Mouse (Mus musculus): Measurements from ENCODE around the gene Zfp472. TPM values are rescaled to one million over a fixed set of nuclear protein-coding genes. Genes with fewer than 3 reads are reported as not detected.

The Zfp472 gene
- total RNA-seq (2021) = 1 to 10 TPM in 1 of 2 experiments, under 1 TPM in 1; 0.87 to 1.1 TPM
- long read RNA-seq, experiment 1, partial matches to known transcripts = 0 of 2 reads
- long read RNA-seq, experiment 1, other reads (novel, unspliced or antisense) = 0 of 2 reads
- long read RNA-seq, experiment 2, partial matches to known transcripts = 0 of 2 reads
- long read RNA-seq, experiment 2, other reads (novel, unspliced or antisense) = 0 of 2 reads

- peak; percentile 88 for DNase-seq
These were observed at the start of gene Zfp472 for GRCm38 (mm10) chr17:32965623-32966290. Gene Zfp472 (plus strand): TSS chr17:32965814.

- no peak for DNase-seq
These were observed 49.5 kb upstream of the Zfp472 start for GRCm38 (mm10) chr17:32916075-32916474.

DNA sequence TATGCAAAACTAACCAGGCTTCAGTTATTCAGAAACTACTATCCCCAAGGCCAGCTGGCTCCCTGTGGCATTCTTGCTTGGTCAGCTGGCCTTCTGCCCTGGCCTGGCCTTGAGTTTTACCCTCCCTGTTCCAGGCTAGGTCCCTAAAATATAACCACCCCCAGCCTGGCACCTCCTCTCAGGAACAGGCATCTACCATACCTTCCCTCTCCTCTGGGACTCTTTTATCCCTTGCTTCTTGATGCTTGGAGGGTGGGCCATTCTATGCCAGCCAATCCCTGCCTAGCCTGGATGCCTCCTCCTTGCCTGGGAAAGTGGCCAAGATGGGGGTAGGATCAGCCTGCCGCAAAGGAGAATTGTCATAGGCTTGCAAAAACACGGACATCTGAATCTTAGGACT lies 48.5 kb upstream of the Zfp472 start, which contains the start of gene Cyp4f14:
TSS of gene Cyp4f14 (minus strand) at position 212 of the 400 bp plus-strand sequence.
- peak; percentile 25 for DNase-seq

DNA sequence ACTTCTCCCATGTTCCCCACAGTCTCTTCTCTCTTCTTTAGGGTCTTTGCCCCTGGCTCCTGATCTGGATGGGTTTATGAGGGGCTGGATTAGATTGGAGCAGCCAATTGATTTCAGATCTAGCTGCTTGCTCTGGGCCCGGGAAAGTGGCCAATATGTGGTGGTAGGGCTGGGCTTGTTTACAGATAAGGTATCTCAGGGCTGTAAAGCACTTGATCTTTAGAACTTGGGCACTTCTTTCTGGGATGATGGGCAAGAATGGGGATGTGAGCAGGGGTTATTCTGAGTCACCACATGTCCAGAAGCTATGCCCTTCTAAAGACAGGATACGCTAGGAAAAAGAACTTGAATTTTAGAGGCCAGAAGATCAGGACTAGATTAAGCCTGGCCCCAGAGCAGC lies 46.5 kb upstream of the Zfp472 start:
- DNase-seq = no peak

DNA sequence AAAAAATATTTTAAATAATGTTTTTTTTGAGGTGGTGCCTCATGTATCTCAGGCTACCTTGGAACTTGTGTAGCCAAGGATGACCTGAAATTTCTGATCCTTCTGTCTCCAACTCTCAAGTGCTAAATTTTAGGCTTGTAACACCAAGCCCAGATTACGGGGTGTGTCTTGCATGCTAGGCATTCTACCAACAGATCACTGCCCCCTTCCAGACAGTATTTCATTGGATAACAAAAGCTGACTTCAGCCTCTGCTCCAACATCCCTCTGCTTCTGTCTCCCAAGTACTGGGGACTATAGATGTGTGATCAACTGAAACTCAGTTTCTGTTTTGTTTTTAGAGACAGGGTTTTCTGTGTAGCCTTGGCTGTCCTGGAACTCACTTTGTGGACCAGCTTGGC lies 41.9 kb upstream of the Zfp472 start:
- DNase-seq = no peak

GRCm38 (mm10) chr17:32924658-32925312 lies 40.8 kb upstream of the Zfp472 start:
- DNase-seq = peak; percentile 69

GRCm38 (mm10) chr17:32927803-32928202 lies 37.8 kb upstream of the Zfp472 start:
- DNase-seq = no peak

GRCm38 (mm10) chr17:32939831-32940230 lies 25.8 kb upstream of the Zfp472 start:
- DNase-seq = no peak

GRCm38 (mm10) chr17:32943661-32944060 lies 22.0 kb upstream of the Zfp472 start:
- no peak for DNase-seq

DNA sequence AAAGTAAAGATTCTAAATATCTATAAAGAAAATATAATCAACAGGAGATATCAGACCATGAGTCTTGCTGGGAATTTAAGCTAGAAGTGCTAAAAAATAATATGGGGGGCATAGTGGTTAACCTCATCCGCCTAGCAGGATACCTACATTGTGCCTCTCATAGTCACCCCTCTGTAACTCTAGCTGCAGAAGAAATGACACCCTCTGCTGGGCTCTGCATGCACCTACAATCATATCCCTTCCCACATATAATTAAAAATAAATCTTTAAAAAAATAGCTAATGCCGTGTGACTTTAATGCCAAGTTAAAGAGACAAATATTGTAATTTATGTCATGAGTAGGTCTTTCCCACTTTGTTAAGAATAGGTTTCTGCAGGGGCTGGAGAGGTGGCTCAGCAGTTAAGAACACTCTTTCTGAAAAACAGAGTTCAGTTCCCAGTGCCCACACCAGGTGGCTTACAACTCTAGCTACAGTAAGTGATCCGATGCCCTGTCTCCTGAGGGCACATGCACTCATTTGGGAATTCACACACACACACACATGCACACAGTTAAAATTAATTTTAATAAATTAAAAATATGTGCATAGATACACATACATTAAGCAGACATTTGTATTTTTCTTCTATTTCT lies 21.1 kb upstream of the Zfp472 start:
- no peak for DNase-seq

DNA sequence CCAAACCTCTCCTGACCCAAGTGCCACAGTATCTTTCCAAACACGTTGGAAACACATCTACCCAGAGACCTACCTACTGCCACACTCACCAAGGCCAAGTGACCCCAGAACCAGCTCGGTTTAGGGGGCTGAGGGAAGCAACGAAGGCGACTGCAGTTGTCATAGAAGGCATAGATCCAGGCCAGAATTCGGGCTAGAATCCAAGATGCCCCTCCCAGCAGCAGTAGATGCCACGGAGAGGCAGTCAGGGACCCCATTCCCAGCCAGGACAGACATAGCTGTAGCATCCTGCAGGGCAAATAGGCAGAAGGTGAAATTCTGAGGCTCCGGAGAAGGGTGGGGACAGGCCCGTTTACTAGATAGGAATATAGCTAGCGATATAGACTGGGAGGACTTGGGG lies 18.9 kb upstream of the Zfp472 start:
- no peak for DNase-seq

DNA sequence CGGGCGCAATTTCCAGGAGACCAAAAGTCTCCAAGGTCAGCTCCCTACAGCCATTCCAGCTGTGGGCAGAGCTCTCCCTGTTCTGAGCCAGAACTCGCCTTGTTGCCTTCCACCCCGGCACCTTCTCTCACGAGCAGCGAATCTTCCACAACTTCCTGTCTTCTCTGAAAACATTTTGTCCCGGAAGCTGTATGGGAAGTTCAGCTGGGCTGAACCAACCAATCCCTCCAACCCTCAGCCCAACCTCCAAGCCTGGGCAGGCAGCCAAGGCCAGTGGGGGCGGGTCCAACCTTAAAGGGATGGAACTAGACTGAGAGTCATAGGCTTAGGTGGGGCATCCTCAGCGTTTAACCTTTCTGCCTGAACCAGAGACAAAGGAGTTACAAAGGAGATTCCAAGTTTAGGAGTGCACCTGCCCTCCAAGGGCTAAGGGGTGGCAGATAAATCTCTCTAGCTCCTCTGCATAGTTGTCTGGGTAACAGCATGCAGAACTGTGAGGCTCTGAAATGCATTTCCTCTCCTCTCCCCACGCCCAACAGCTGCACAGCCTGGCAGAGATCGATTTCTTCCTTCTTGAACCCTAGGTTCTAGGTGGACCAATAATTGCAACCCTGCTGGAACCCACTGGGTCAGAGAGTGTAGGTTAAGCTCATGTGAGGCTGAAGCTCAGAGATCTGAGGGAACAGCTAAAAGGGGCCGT lies 18.2 kb upstream of the Zfp472 start, which contains the start of gene Cyp4f13:
TSS of gene Cyp4f13 (minus strand) at position 188 of the 700 bp plus-strand sequence.
- DNase-seq = peak; percentile 97

DNA sequence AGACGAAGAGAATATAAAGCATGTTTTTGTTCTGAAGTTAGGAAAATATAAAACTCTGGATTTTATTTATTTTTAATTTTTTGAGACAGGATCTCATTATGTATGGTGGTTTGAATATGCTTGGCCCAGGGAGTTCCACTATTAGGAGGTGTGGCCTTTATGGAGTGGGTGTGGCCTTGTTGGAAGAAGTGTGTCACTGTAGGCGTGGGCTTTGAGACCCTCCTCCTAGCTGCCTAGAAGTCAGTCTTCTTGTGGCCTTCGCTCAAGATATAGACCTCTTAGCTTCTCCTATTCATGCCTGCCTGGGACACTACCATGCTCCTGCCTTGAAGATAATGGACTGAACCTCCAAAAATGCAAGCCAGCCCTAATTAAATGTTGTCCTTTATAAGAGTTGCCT lies 15.5 kb upstream of the Zfp472 start:
- no peak for DNase-seq

GRCm38 (mm10) chr17:32951006-32951405 lies 14.6 kb upstream of the Zfp472 start:
- no peak for DNase-seq

DNA sequence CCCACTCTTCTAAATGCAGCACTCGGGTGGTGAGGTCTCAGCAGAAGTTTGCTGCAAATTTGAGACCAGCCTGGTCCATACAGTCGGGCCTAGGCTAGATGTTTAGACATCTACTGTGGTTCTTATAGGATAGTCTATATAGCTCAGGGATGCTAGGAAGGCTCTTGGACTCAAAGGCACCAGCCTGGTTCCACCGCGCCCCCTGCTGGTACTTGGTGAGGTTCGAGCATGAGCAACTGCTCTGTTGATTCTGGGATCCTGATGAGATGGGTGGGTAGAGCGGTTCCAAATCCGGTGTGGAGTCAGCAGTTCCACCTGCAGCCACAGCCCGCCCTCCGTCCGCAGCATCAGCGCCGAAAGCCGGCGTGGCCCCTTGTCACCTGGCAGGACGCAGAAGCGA lies 14.2 kb upstream of the Zfp472 start:
- peak; percentile 51 for DNase-seq

GRCm38 (mm10) chr17:32965253-32965622 lies 376 bp upstream of the Zfp472 start:
- DNase-seq = no peak

DNA sequence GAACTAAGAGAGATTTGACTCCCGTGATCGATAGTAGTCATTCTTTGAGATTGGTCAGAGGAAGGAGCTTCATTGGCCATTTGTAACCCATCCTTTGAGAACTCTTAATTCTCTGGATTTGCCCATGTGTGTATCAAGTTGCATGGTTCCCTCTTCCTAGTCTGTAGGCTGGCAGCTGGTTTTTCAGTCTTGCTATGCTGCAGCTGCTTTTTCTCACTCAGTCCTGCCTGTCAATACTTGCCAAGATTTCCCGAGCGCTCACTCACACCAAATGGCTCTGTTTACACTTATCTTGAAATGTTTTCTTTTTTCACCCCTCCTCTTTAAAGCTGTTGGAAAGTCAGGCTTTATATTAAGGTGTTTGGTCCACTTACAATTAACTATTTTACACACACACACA lies 15.7 kb downstream of the Zfp472 start:
- DNase-seq = no peak

DNA sequence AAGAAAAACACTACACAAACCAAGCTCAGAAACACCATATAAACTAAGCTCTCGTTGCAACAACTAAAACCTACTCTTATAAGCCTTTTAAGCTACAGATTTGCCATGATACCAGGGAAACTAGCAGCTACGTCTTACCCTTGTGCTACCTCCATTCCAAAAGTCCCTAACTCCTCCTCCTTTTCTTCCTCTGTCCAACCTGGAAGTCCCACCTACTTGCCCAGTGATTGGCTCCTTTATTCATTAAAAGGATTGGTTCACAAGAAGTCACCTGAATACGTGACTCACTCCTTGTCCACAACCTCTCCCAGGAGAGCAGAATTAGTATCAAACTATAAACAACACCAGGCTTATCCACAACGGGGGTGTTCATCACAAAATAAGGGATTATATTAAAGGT lies 20.7 kb downstream of the Zfp472 start:
- no peak for DNase-seq

- no peak for DNase-seq
These were observed 26.5 kb downstream of the Zfp472 start for GRCm38 (mm10) chr17:32991965-32992698.

- peak; percentile 77 for DNase-seq
These were observed 27.3 kb downstream of the Zfp472 start, which contains the start of gene Zfp952 for GRCm38 (mm10) chr17:32992699-32993474. Gene Zfp952 (plus strand): TSS chr17:32993129.

- DNase-seq = no peak
These were observed 32.9 kb downstream of the Zfp472 start for GRCm38 (mm10) chr17:32998492-32998891.
